Mouse (Mus musculus): ENCODE results near the gene Trp53i13.

DNA sequence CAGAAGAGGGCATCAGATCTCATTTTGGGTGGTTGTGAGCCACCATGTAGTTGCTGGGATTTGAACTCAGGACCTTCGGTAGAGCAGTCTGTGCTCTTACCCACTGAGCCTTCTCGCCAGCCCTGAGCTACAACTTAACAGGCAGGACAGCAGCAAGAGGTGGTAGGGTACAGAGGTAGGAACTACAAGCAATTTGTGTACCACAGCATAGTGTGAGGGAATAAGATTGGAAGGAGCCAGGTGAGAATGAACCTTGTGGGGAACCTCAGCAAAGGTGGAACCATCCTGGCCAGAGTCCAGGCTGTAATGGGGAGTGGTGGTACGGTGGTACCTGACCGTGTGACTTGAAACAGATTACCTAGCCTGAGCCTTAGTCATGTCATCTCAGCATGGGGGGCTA, 13.8 kb downstream of the Trp53i13 start:
- TF ChIP-seq CTCF (IDR thresholded peaks at IDR 0.05; ENCODE audit: borderline replicate concordance, extremely low read depth, insufficient read depth, insufficient read length) (no peak), POLR2A (IDR thresholded peaks at IDR 0.05; ENCODE audit: borderline replicate concordance, extremely low read depth, insufficient read depth, insufficient read length, poor library complexity, severe bottlenecking) (no peak)
